Mouse (Mus musculus): ENCODE results near the gene Aplnr.

DNA sequence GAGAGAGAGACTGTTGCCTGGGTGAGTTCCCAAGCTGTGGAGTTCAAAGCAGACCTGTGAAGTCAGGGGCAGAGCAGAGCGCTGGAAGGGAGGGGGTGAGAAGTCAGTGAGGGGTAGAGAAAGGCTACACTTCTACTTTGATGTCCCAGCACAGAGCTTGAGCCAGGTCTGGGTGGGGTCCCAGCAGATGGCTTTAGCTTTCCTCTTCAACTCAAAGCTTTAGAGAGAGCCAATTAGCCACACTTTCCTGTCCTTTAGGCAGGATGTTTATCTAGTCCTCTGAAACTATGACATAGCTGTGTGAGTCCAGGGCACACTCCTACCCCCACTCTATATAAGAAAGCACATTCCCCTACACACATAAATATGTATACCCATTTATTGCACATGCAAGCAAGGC lies 4.3 kb upstream of the Aplnr start:
- TF ChIP-seq CEBPB (IDR thresholded peaks at IDR 0.05; ENCODE audit: low read depth) (no peak), CTCF (IDR thresholded peaks at IDR 0.05; ENCODE audit: control insufficient read depth, insufficient read depth, insufficient read length) (no peak), USF1 (IDR thresholded peaks at IDR 0.05; ENCODE audit: low read depth) (no peak)
